Mouse (Mus musculus) CD4-positive, CD25-positive, alpha-beta regulatory T cell, adult 9 weeks (primary cell): ENCODE measurements around the gene Tdg. TPM values are rescaled to one million over a fixed set of nuclear protein-coding genes. Genes with fewer than 3 reads are reported as not detected.

ENCODE experiments used
- polyA plus RNA-seq: library from polyadenylated mRNA; unstranded; fragments of 100-300 nt; shearing (Covaris generic); gene quantifications from one replicate; pipeline ENCODE4 v1.2.1, GENCODE M21; 2017

The Tdg gene
- 28.6 TPM for polyA plus RNA-seq

DNA sequence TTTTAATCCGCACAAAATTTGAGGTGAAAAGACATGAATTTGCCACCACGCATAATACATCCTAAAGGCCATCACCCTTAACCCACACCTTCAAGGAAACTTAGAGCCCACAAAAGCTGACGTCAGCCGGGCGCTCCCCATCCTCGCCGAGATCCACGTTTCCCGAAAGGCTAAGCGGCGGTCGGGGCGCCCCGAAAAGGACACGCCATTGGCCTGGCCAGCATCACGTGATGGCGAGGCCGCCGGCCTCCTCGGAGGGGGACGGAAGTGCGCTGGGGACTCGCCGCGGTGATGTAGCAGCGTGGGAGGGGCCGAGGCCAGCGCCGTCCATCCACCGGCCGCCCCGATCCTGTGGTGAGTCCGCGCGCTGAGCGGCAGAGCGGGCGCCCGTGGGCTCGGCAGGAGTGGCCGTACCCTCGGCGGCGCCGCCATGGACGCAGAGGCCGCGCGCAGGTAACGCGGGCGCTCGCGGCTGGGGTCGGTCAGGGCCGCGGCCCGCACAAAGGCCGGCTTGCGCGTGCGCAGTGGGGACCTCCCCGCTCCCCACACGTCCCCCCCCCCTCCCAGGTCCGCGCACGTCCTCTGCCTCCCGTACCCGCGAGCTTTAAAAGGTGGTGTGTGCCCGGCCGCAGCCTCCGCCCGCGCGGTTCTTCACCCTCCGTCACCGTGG lies at the start of gene Tdg:
Tdg (plus strand) TSS at position 243 of the 670 bp plus-strand sequence.

DNA sequence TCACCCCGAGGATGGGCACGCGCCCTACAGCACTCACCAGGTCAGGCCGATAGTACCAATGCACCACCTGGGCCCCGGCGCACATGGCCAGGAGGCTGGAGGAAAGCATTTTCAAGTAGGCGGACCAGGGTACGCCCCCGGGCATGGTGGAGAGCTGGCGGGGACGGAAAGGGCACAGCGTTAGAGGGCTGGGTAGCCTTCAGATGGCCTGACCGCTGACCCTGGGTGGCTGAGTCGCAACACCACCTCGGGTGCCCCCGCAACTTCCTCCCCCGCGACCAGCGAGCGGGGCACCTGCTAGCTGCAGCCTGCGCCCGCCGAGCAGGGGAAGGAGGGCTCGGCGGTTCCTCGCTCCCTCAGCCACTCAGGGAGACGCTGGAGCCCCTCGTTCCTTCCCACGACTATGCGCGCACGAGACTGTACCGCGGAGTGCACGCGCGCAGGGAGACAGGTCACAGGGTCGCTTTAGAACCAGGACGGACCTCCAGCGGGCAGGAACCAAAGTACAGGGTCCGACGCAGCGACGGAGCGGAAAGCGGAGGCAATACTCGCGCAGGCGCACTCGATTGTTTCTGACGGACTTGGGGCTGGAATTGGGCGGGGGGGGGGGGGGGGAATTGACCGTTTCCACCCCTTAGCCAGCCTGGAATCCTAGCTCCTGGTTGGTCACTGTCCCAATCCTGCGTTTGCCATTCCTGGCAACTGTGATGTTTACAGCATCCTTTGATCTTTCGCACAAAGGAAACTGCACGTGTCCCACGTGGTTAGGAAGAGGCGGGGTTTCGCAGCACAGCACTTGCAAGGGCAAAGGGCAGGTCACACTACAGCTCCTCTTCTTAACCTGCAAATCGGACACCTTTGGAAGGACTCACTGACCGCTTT lies 6.7 kb upstream of the Tdg start, which contains the start of gene 1190007I07Rik:
1190007I07Rik (minus strand) TSS at position 558 of the 882 bp plus-strand sequence.

DNA sequence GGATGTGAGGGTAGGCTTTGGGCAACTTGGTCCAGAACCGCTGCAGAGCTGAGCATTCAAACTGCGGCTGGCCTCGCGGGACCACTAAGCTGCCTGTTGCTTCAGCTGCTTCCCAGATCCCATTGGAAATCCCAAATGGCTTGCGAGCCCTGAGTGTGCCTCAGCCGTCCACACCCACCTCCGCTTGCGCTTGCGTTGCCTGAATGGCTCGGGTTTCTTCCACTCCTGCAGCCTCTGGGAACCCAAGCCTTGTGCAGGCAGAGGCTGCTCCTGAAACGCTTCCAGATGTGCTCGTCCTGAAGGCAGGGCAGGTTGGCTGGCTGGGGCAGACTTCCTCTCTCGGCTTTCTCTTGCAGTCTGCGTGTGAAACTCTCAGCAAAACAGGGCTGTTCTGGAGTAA lies 60.9 kb downstream of the Tdg start, which contains the start of gene Glt8d2:
Glt8d2 (minus strand) TSS at position 157 of the 400 bp plus-strand sequence.

DNA sequence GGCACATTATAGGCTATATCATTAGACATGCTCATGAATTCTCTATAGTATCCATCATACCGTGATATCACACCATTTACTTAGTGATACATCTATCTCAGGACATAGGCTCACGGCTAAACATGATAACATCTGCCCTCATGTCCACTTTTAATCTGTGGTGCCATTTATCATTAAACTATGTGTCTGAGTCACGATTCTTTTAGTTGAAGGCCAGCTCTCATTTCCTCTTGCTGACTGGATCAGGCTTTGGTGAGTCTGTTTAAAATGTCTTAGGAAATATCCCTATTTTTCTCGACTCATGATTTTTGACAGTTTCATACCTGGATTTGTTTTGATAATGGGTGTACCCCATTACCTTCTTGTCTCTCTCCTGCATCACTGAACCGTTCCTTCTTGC lies 66.3 kb downstream of the Tdg start, which contains the start of gene Hcfc2:
Hcfc2 (plus strand) TSS at position 205 of the 400 bp plus-strand sequence.

Other genes starting within 250 kb of the Tdg start
- gene Gm1553, start 137.2 kb upstream of the Tdg start, polyA plus RNA-seq: not detected
- 49.3 TPM for gene 1190007I07Rik, start 6.6 kb upstream of the Tdg start, polyA plus RNA-seq
- 2.2 TPM for gene Glt8d2, start 60.8 kb downstream of the Tdg start, polyA plus RNA-seq
- gene Hcfc2, start 66.3 kb downstream of the Tdg start, polyA plus RNA-seq: 50.8 TPM
- gene Nfyb, start 134.3 kb downstream of the Tdg start, polyA plus RNA-seq: 59.5 TPM
- gene Txnrd1, start 204.1 kb downstream of the Tdg start, polyA plus RNA-seq: 33.5 TPM
- 0.21 TPM for gene Eid3, start 236.8 kb downstream of the Tdg start, polyA plus RNA-seq